Mouse (Mus musculus): Measurements from ENCODE around the gene Slc51b. TPM values are rescaled to one million over a fixed set of nuclear protein-coding genes. Genes with fewer than 3 reads are reported as not detected.
A peak's percentile ranks its signal among the peaks of the same experiment; 100 is the strongest.

Gene Slc51b
- total RNA-seq, 4 experiments from 2014 or later = not detected

GRCm38 (mm10) chr9:65410378-65410777 lies 12.4 kb downstream of the Slc51b start:
- no peak for DNase-seq (ENCODE audit: low spot score in 2 of 2)

DNA sequence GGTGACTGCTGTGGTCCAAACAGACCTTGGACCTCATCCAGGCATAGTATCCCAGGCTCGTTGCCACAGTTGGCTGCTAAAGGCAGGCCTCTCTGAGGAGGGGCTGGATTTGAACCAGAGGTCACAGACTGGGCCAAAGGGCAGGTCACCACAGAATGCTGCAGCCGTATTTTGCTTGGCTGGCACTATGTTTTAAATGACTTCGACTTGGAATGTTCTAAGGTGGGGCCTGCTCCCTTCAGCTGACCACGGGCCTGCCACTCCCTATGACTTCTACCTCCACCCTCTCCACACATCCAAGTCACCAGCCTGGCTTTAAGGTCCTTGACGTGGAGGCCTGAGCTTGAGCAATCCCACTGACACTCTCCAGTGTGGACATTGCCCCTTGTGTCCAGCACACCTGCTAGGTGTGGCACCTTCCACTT lies 13.9 kb downstream of the Slc51b start:
- no peak for DNase-seq (ENCODE audit: low spot score in 2 of 2)

GRCm38 (mm10) chr9:65407861-65408260 lies 14.9 kb downstream of the Slc51b start:
- DNase-seq (ENCODE audit: low spot score in 2 of 2) = no peak

DNA sequence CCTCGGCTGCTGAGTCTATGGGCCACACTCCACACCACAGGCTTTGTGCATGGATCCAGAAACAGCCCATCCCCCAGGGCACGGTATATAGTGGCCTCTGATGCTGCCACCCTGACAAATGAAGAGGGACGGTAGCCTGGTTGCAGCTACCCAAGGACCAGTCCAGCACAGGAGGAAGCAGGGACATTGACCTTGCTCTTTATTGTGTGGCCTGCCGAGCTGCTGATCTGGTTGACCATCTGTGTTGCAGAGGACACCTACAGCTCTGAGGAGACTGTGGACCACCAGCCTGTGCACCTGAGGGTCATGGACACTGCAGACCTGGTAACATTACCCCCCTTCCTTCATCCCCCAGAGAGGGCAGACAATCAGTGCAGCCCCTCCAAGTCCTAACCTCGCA lies 15.4 kb downstream of the Slc51b start:
- no peak for DNase-seq (ENCODE audit: low spot score in 2 of 2)

DNA sequence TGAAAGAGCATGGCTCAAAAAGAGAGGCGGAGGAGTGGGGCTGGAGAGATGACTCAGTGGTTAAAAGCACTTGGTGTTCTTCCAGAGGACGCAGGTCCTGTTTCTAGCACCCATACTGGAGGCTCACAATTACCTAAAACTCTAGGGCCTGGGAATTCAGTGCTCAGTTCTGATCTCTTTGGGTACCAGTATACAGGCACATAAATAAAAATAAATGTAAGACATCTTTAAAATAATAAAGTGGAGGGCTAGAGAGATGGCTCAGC lies 17.6 kb downstream of the Slc51b start:
- no peak for DNase-seq (ENCODE audit: low spot score in 2 of 2)

DNA sequence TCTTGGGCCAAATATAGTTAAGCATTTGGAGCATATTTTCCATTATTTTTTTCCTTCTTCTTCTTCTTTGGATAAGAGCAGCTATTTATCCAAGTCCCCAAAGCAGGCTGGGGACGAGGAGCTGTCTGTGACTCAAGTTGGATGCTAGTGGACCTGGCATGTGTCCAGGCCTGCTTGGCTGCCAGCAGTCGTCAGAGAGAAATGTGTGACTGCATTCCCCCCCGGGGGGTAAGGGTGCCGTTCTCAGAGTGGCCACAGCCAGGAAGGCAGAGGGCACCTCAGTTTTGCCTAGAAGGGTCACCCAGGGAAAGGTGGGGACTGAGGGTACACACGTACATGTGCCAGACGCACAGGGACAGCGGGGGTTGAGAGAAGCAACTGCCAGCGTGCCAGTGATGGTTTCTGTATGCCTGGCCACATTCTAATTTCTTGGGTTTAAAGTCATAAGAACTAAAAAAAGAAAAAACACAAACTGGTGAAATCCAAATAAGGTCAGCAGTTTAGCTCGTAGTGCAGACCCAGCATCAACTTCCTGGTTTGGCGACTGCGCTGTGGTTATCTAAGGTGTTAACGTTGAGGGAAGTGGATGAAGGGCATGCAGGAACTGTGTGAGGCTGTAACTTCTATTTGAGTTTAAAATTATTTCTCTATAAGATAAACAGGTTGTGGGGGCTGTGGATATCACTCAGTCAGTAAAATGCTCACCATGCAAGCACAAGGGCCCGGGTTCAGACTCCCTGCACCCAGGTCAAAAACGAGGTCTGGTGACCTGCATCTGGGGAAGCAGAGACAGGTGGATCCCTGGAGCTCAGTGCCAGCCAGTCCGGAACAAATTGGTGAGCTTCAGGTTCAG lies 18.2 kb downstream of the Slc51b start:
- peak; percentile 41 to 46 for DNase-seq (ENCODE audit: low spot score in 2 of 2)

DNA sequence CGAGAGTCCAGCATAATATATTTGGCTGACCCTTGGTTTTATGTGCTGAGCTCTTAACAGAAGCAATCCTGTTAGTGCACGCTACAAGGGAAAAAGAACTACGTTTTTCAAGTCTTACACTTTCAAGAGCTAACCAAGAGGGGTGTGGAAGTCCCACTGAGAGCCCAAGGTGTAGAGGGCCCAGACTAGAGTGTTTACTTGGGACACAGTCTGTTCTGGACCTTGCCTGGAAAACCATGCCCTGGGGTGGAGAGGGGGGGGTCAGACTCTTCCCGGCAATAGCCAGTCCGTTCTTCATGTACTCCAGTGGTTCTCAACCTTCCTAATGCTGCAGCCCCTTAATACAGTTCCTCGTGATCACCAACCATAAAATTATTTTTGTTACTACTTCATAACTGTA lies 22.8 kb downstream of the Slc51b start:
- no peak for DNase-seq (ENCODE audit: low spot score in 2 of 2)

DNA sequence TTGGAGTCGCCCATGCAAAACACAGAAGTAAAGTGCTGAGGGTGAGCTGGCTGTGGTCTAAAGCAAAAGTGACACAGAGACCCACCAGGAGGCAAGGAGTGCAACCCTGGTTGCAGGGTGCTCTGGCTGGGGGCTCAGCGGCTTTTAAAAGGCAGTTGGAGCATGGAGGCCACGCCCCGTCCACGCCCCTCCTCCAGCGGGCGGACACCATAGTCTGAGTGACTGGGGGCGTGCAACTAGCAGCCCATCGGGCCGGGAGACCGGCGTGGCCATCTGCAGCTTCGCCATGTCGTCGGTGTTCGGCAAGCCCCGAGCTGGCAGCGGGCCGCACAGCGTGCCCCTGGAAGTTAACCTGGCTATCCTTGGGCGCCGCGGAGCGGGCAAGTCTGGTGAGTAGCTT lies 24.5 kb downstream of the Slc51b start, which contains the start of gene Rasl12:
Gene Rasl12 (plus strand): TSS at position 228 of the 400 bp plus-strand sequence.
- DNase-seq (ENCODE audit: low spot score in 2 of 2) = peak in 1 of 2 experiments; percentile 34

- no peak for DNase-seq (ENCODE audit: low spot score in 2 of 2)
Observed at GRCm38 (mm10) chr9:65394360-65394759, 28.4 kb downstream of the Slc51b start.

- no peak for DNase-seq (ENCODE audit: low spot score in 2 of 2)
Observed at GRCm38 (mm10) chr9:65393606-65394005, 29.1 kb downstream of the Slc51b start.

- peak in 1 of 2 experiments; percentile 53 for DNase-seq (ENCODE audit: low spot score in 2 of 2)
Observed at GRCm38 (mm10) chr9:65392638-65393364, 30.0 kb downstream of the Slc51b start.

GRCm38 (mm10) chr9:65391613-65391964 lies 31.2 kb downstream of the Slc51b start, which contains the start of gene Kbtbd13:
TSS of gene Kbtbd13 (minus strand) at chr9:65391652.
- no peak for DNase-seq (ENCODE audit: low spot score in 2 of 2)

DNA sequence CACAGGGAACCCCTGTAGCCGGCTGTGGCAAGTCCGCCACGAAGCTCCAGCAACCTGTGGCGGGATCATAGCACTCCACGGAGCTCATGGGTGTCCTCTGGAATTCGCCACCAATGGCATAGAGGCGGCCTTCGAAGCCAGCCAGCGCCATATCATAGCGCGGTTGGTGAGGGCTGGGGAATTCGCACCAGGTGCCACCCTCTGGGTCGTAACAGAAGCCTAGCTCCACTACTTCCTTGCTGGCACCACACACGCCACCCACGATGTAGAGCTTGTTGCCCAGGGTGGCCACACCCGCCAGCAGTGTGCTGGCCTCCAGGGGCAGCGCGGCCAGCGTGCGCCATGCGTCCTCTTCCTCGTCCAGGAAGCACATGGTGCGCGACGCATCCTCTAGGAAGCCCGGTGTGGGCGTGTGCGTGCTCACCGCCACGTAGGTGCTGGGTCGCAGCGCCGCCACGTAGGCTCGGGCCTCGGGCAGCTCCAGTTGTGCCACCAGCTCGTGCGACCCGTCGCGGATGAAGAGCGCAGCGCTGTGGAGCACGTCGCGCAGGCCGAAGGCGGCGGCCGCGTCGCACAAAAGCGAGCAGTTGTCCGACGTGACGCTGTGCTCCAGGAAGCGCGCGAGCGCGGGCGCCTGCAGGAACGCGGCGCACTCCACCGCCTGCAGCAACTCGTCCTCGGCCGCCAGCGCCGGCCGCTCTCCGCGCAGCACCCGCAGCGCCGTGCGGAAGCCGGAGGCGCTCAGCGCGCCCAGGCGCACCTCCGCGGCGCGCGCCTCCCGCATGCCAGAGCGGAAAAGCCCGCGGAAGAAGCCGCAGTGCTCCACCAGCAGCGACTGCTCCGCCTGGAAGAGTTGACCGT lies 31.8 kb downstream of the Slc51b start:
- no peak for DNase-seq (ENCODE audit: low spot score in 2 of 2)

GRCm38 (mm10) chr9:65386373-65387140 lies 36.2 kb downstream of the Slc51b start:
- no peak for DNase-seq (ENCODE audit: low spot score in 2 of 2)

DNA sequence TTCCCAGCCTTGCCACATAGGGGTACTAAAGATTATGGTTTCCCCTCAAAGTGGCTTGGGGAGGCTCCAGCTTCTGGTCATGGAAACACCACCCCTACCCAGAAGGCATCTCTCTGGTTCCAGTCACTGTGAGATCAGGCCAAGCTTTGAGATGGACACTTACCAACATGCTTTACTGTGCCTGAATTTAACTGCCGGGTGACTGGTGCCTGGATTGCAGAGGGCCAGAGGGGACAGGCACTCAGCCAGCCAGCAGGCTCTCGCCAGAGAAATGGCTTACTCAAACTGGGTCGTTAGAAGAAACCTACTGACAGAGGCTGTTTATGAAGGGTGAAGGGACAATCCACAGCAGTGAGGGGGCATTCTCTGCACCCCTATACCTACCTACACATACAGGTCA lies 38.5 kb downstream of the Slc51b start:
- DNase-seq (ENCODE audit: low spot score in 2 of 2) = no peak

GRCm38 (mm10) chr9:65382751-65383097 lies 40.0 kb downstream of the Slc51b start:
- DNase-seq (ENCODE audit: low spot score in 2 of 2) = no peak

DNA sequence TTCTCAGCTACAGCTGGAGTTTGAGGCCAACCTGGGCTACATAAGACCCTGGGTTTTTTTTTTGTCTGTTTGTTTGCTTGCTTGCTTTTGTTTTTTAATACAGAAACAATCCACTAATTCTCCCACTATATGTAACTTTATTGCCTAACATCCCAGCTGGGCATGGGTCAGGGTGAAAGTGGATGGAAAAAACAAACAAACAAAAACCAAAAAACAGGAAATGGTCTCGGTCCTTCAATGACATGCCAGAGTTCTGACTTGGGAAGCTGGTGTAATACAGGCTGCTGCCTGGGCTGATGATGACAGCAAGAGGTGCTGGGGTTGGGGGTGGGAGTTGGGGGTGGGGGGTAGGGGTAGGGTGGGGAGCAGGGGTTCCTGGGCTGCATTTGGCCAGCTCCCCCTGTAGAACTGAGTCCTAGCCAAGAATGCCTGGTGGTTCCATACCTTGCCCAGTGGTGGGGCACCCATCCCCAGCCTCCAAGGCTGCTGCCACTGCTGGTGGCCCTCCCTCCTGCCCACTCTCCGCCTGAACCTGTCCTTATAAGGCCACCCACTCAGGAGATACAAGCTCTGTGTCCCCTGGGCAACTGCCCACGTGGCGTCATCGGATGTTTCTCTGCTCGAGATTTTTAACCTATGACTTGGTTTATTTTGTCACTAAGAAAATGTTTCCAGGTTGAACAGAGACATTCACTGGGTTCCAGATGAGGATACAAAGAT lies 40.6 kb downstream of the Slc51b start:
- no peak for DNase-seq (ENCODE audit: low spot score in 2 of 2)

DNA sequence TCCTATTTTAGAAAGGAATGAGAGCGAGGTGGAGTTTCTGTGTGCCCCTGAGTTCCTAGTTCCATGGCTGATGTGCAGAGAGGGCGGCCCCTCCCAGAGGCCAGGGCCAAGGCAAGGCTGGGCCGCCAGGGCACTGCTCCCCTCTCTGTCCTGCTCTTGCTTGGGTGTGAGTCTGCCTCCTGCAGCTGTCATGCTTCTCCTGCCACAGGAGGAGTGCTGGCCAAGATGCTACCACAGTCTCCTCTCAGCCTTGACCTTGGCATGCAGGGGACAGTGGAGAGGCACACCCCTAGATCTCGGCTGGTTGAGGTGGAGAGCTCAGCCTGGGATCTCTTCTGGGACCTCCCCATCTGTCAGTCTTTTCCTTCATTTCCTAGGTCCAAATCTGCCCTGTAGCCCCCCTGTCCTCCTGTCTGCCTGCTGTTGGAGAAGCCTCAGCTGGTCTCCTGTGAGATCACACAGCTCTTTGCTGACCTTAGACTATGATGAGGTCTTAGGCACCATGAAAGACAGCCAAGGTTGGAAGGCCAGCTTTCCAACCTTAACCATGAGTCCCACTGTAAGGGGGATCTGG lies 41.7 kb downstream of the Slc51b start:
- DNase-seq (ENCODE audit: low spot score in 2 of 2) = no peak

DNA sequence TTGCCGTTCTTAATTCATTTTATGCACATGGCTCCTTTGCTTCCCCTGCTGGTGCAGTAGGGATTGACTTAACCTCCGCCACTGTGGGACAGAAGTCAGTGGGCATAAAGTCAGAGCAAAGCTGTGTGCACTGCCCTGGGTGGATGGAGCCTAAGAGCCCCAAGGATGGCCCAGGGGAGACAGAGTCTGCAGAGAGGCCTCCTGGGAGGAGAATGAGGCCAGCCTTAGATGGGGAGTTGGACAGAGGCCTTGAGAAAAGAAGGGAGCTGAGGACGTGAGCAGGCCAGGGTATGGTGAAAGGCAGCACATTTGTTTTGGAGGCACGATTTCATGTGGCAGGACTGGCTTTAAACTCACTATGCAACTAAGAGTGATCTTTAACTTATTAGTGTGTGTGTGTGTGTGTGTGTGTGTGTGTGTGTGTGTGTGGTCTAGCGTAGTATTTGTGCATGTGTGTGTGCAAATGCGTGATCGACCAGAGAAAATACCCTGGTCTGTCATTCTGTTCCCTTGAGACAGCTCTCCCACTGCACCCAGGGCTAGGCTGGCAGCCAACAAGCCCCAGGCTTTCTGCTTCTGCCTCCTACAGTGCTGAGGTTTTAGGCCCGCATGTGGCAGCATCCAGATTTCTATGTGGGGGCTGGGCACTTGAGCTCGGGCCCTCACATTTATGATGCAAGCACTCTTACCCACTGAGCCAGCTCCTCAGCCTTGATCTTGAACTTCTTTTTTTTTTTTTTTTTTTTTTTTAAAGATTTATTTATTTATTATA lies 47.4 kb downstream of the Slc51b start:
- peak; percentile 30 to 78 for DNase-seq (ENCODE audit: low spot score in 2 of 2)

Measured in left cerebral cortex, adult 8-10 months (tissue).